Mouse (Mus musculus) activated CD4-positive, CD25-positive, alpha-beta regulatory T cell, adult 9 weeks (primary cell): ENCODE data around the gene Zc3h12b. TPM values are rescaled to one million over a fixed set of nuclear protein-coding genes. Genes with fewer than 3 reads are reported as not detected.

Experiments used
- polyA plus RNA-seq: library from polyadenylated mRNA; unstranded; fragments of 100-300 nt; shearing (Covaris generic); gene quantifications from one replicate; pipeline ENCODE4 v1.2.1, GENCODE M21; 2017

Gene Zc3h12b
- polyA plus RNA-seq: 1.6 TPM

GRCm38 (mm10) chrX:95711227-95712111, at the start of gene Zc3h12b:
TSS of gene Zc3h12b (plus strand) at chrX:95711678.

DNA sequence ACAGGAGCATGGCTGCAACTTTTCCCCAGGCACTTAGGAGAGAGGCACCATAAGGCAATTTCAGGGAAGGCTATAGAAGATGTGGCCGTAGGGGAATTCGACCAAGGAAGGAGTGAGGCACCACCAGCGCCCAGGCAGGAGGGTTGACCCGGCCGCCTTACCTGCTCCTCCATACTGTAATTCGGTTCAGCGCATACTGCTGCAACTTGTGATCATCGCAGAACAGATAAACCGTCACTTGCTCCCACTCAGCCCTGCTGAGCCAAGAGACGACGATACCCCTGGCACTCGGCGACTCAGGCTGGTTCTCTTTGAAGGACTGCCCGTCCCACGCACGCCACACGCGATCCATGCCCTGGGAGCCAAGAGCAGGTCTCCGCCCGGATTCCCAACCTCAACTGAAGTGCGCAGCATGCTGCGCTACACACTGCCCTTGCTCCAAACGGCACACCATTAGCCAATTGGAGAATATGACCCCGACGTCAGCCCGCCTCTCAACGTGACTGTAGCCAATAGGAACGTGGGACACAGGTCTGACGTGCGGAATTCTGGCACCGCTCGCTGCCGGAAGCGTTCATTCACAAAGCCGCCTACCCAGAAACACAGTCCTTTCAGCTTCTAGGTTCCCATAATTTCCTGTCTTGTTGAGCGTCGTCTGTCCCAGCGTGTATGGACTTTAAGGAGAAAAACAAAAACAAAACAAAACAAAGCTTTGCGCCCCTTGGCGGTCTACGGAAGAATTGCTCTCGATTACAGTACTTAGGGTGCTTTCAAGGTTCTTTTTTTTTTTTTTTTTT, 245.2 kb downstream of the Zc3h12b start, which contains the start of gene Las1l:
Gene Las1l (minus strand): TSS at position 466 of the 797 bp plus-strand sequence.

Other genes starting within 250 kb of the Zc3h12b start
- gene Asb12, start 153.7 kb upstream of the Zc3h12b start, polyA plus RNA-seq: not detected
- gene Pfn5, start 153.6 kb upstream of the Zc3h12b start, polyA plus RNA-seq: not detected
- gene Zc4h2, start 53.2 kb upstream of the Zc3h12b start, polyA plus RNA-seq: 6.9 TPM
- 80.0 TPM for gene Las1l, start 245.3 kb downstream of the Zc3h12b start, polyA plus RNA-seq